Mouse (Mus musculus): ENCODE data around the gene Nrarp.

GRCm38 (mm10) chr2:25141185-25141584 lies 39.4 kb upstream of the Nrarp start:
- TF ChIP-seq EP300 (IDR thresholded peaks at IDR 0.05; ENCODE audit: low read depth) (no peak), CTCF (IDR thresholded peaks at IDR 0.05; ENCODE audit: low read depth) (peak; percentile 59)
